Mouse (Mus musculus) megakaryocyte, embryonic 14.5 days (primary cell): Measurements from ENCODE around the gene Rita1. TPM values are rescaled to one million over a fixed set of nuclear protein-coding genes. Genes with fewer than 3 reads are reported as not detected.

Source experiments
- H3K27me3 ChIP-seq: replicated peaks from 2 replicates; pipeline ENCODE3; 2012; ENCODE audit warnings: inconsistent platforms
- H3K36me3 ChIP-seq: replicated peaks from 2 replicates; pipeline ENCODE3; 2012; ENCODE audit warnings: low read length, inconsistent platforms, mixed read lengths
- H3K4me1 ChIP-seq: 2 replicates; pipeline ENCODE4 v1.6.1; 2012; ENCODE audit warnings: inconsistent platforms
- H3K4me3 ChIP-seq: replicated peaks from 2 replicates; pipeline ENCODE3; 2012; ENCODE audit warnings: moderate library complexity, mild to moderate bottlenecking, inconsistent platforms
- H3K9me3 ChIP-seq: 2 replicates; pipeline ENCODE4 v1.6.1; 2012; ENCODE audit warnings: inconsistent platforms
- FLI1 ChIP-seq: IDR thresholded peaks from 2 replicates; pipeline ENCODE4 v1.6.1; 2012; ENCODE audit warnings: low read length, inconsistent platforms, mixed read lengths
- GATA1 ChIP-seq: IDR thresholded peaks from 3 replicates; pipeline ENCODE4 v1.6.1; 2012; ENCODE audit warnings: mixed read lengths, low read length, inconsistent platforms, borderline replicate concordance
- polyA plus RNA-seq: library from polyadenylated mRNA; stranded (reverse); fragments of >175 nt; gene quantifications from 2 replicates; pipeline ENCODE4 v1.2.3, GENCODE M21; 2012; ENCODE audit warnings: low replicate concordance; ENCODE audit not compliant: insufficient read depth

Rita1 gene
- polyA plus RNA-seq, 1 experiment = 30.9 TPM

- peaks cover 95% of the 10 kb centered on the region for H3K36me3 ChIP-seq
- TF ChIP-seq GATA1 (no peak), FLI1 (no peak)
- H3K4me1 ChIP-seq = peaks cover 57% of the 10 kb centered on the region
- H3K27me3 ChIP-seq = no peaks in the 10 kb centered on the region
- H3K4me3 ChIP-seq = no peak overlapping the region
- no peaks in the 10 kb centered on the region for H3K9me3 ChIP-seq
These were observed 6.8 kb upstream of the Rita1 start for GRCm38 (mm10) chr5:120619201-120619600.

- TF ChIP-seq FLI1 = no peak
- no peak for TF ChIP-seq GATA1
- peaks cover 91% of the 10 kb centered on the region for H3K36me3 ChIP-seq
- no peak overlapping the region for H3K4me3 ChIP-seq
- H3K9me3 ChIP-seq = no peaks in the 10 kb centered on the region
- peaks cover 61% of the 10 kb centered on the region for H3K4me1 ChIP-seq
- no peaks in the 10 kb centered on the region for H3K27me3 ChIP-seq
These were observed 6.4 kb upstream of the Rita1 start for GRCm38 (mm10) chr5:120618778-120619177.

GRCm38 (mm10) chr5:120615903-120616302 is 3.5 kb upstream of the Rita1 start:
- H3K36me3 ChIP-seq = peaks cover 64% of the 10 kb centered on the region
- H3K4me1 ChIP-seq = peaks cover 57% of the 10 kb centered on the region
- no peak for TF ChIP-seq FLI1
- no peak for TF ChIP-seq GATA1
- H3K27me3 ChIP-seq = no peaks in the 10 kb centered on the region
- H3K4me3 ChIP-seq = no peak overlapping the region
- H3K9me3 ChIP-seq = no peaks in the 10 kb centered on the region

GRCm38 (mm10) chr5:120612822-120613604 is 624 bp upstream of the Rita1 start:
- Histone ChIP-seq H3K9me3 (no peaks in the 10 kb centered on the region), H3K36me3 (peaks cover 59% of the 10 kb centered on the region), H3K27me3 (no peaks in the 10 kb centered on the region), H3K4me3 (peak overlapping the region; percentile 96), H3K4me1 (peaks cover 52% of the 10 kb centered on the region)
- TF ChIP-seq GATA1 (no peak), FLI1 (no peak)

GRCm38 (mm10) chr5:120611416-120611815 is 973 bp downstream of the Rita1 start:
- peaks cover 57% of the 10 kb centered on the region for H3K4me1 ChIP-seq
- no peaks in the 10 kb centered on the region for H3K27me3 ChIP-seq
- H3K4me3 ChIP-seq = peak overlapping the region; percentile 96
- TF ChIP-seq GATA1 = no peak
- TF ChIP-seq FLI1 = no peak
- H3K36me3 ChIP-seq = peaks cover 44% of the 10 kb centered on the region
- no peaks in the 10 kb centered on the region for H3K9me3 ChIP-seq

- Histone ChIP-seq H3K4me3 (peak overlapping the region; percentile 46), H3K9me3 (no peaks in the 10 kb centered on the region), H3K36me3 (peaks cover 39% of the 10 kb centered on the region), H3K4me1 (peaks cover 59% of the 10 kb centered on the region), H3K27me3 (no peaks in the 10 kb centered on the region)
- TF ChIP-seq FLI1 = no peak
- no peak for TF ChIP-seq GATA1
These were observed 1.5 kb downstream of the Rita1 start for GRCm38 (mm10) chr5:120610906-120611305.

GRCm38 (mm10) chr5:120609246-120609775 is 3.1 kb downstream of the Rita1 start:
- H3K4me1 ChIP-seq = peaks cover 64% of the 10 kb centered on the region

GRCm38 (mm10) chr5:120607335-120607734 is 5.1 kb downstream of the Rita1 start:
- Histone ChIP-seq H3K27me3 (peaks cover 2% of the 10 kb centered on the region), H3K36me3 (peaks cover 27% of the 10 kb centered on the region), H3K4me3 (no peak overlapping the region), H3K9me3 (no peaks in the 10 kb centered on the region), H3K4me1 (peaks cover 56% of the 10 kb centered on the region)
- no peak for TF ChIP-seq GATA1
- no peak for TF ChIP-seq FLI1

More at GRCm38 (mm10) chr5:120609246-120609775, 3.1 kb downstream of the Rita1 start:
- H3K9me3 ChIP-seq = no peaks in the 10 kb centered on the region
- no peaks in the 10 kb centered on the region for H3K27me3 ChIP-seq
- no peak for TF ChIP-seq FLI1
- no peak for TF ChIP-seq GATA1
- no peak overlapping the region for H3K4me3 ChIP-seq
- H3K36me3 ChIP-seq = peaks cover 27% of the 10 kb centered on the region

GRCm38 (mm10) chr5:120606590-120607200 is 5.7 kb downstream of the Rita1 start:
- TF ChIP-seq GATA1 (no peak), FLI1 (no peak)
- H3K9me3 ChIP-seq = no peaks in the 10 kb centered on the region
- peaks cover 27% of the 10 kb centered on the region for H3K36me3 ChIP-seq
- H3K4me3 ChIP-seq = no peak overlapping the region
- H3K4me1 ChIP-seq = peaks cover 51% of the 10 kb centered on the region
- H3K27me3 ChIP-seq = peaks cover 2% of the 10 kb centered on the region

GRCm38 (mm10) chr5:120605688-120606087 is 6.7 kb downstream of the Rita1 start:
- Histone ChIP-seq H3K9me3 (no peaks in the 10 kb centered on the region), H3K36me3 (peaks cover 24% of the 10 kb centered on the region), H3K4me1 (peaks cover 50% of the 10 kb centered on the region), H3K4me3 (peak overlapping the region; percentile 89), H3K27me3 (peaks cover 10% of the 10 kb centered on the region)
- TF ChIP-seq GATA1 (no peak), FLI1 (no peak)
